Mouse (Mus musculus): Measurements from ENCODE around the gene Adam8. TPM values are rescaled to one million over a fixed set of nuclear protein-coding genes. Genes with fewer than 3 reads are reported as not detected.

Gene Adam8
- polyA plus RNA-seq (2014; fragmentation: Illumina TruSeq; extraction: RNeasy Lipid Tissue Mini Kit (QIAGEN cat#74804); ENCODE audit: low read depth, low replicate concordance), result 1.9 TPM

DNA sequence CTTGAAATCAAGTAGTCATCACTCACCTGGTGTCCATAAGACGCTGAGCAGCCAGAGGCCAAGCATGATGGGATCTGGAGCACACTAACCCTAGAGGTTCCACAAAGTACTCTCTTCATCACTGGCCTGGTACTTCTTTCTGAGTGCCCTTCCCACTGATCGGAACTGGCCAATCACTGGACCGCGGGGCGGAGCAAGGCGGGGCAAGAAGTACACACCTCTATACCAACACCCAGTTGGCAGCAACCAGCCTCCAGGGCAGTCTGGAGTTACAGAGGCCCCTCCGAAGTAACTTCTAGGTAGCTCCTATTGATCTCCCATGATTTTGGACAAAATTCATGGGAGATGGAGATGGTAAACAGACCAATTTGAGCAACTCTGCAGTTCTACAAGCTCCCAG, at the start of gene Adam8:
TSS of gene Adam8 (minus strand) at position 157 of the 400 bp plus-strand sequence.

DNA sequence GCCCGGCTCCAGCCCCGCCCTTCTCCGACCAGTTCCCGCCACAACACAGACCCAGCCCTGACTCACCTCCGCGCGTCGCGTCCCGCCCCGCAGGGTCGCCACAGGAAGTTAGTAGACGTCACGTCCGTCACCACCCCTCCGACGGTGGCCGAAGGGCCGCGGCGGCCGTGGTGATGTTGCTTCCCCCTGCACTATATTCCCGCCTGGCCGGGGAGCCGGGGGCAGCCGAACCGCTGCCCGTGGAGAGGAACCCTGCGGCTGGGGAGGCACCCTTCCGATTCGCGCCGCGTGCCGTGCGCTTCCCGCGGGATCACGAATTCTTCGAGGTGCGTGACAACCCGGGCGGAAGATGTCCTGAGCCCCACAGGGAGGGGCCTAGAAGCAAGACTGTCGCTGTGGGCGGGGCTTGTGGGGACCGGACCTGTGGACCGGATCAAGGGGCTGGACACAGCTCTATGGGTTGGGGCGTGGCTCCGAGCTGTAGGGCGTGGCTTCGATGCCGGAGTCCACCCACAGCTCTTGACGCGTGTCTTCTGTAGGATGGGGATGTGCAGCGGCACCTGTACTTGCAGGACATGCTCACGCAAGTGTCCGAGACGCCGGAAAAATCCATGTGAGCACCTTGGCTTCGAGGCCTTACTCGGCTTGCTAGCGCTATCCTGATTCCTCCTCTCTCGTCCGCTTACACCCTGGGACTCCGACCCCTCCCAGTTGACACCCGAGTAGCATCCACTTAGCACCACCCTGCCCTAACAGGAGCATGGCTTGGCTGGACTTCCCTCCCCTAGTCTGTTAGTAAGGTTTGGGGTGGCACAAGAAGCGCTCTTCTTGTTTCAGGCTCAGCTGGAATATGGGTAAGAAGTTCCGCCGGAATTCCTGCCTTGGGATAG, 44.2 kb upstream of the Adam8 start, which contains the start of the genes Zfp511 and Tubgcp2:
TSS of gene Zfp511 (plus strand) at position 111 of the 890 bp plus-strand sequence.
TSS of gene Tubgcp2 (minus strand) at position 389 of the 890 bp plus-strand sequence.

DNA sequence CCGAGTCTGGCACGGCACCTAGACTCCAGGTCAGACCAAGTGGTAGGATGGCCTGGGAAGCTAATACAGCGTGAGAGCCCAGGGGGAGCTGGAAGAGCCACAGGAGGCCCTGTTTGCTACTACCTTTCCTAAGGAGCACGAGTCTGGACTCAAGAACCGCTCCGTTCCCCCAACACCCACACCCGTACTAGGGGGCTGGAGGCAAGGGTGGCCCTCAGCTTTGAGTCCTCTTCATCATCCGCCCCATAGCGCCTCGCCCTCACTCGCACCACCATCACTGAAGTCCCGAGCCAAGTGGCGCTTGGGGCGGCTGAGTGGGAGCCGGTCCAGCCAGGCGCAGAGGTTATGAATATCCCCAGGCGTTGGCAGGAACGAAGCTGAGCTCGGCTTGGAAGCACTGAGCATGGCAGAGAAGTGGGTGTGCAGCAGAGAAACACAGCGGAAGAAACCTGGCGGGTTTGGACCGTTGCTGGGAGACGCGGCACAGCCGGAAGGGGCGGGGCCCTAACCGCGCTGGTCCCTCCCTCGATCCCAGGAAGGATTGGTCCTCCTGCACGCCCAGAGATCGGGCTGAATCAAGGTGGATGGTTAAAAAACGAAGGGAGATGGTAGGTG, 14.0 kb downstream of the Adam8 start, which contains the start of gene 6430531B16Rik:
TSS of gene 6430531B16Rik (minus strand) at position 478 of the 615 bp plus-strand sequence.

DNA sequence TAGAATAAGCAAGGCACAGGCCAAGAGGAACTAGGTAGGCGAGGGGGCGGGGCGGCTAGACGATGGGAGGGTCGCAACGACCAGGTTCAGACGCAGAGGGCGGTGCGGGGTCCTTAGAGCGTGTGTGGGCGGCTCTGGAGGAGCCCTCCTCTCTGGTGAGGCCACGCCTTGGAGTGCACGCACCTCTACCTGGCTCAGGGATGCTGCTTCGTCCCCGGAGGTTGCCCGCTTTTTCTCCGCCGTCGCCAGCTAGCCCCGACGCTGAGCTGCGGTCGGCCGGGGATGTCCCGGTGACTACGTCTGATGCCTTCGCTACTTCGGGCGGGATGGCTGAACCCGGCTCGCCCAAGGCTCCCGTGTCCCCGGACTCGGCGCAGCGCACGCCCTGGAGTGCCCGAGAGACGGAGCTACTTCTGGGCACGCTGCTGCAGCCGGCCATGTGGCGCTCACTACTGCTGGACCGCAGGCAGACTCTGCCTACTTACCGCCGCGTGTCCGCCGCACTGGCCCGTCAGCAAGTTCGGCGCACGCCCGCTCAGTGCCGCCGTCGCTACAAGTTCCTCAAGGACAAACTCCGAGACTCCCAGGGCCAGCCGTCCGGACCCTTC, 48.6 kb downstream of the Adam8 start, which contains the start of gene Utf1:
TSS of gene Utf1 (plus strand) at position 116 of the 608 bp plus-strand sequence.

Other genes starting within 250 kb of the Adam8 start
- gene Adgra1, start 158.4 kb downstream of the Adam8 start, polyA plus RNA-seq (2014; fragmentation: Illumina TruSeq; extraction: RNeasy Lipid Tissue Mini Kit (QIAGEN cat#74804); ENCODE audit: low read depth, low replicate concordance), result not detected
- gene Kndc1, start 97.9 kb downstream of the Adam8 start, polyA plus RNA-seq (2014; fragmentation: Illumina TruSeq; extraction: RNeasy Lipid Tissue Mini Kit (QIAGEN cat#74804); ENCODE audit: low read depth, low replicate concordance), result not detected
- gene Utf1, start 48.8 kb downstream of the Adam8 start, polyA plus RNA-seq (2014; fragmentation: Illumina TruSeq; extraction: RNeasy Lipid Tissue Mini Kit (QIAGEN cat#74804); ENCODE audit: low read depth, low replicate concordance), result not detected
- not detected for gene 6430531B16Rik, start 13.8 kb downstream of the Adam8 start, polyA plus RNA-seq (2014; fragmentation: Illumina TruSeq; extraction: RNeasy Lipid Tissue Mini Kit (QIAGEN cat#74804); ENCODE audit: low read depth, low replicate concordance)
- gene Zfp511, start 43.8 kb upstream of the Adam8 start, polyA plus RNA-seq (2014; fragmentation: Illumina TruSeq; extraction: RNeasy Lipid Tissue Mini Kit (QIAGEN cat#74804); ENCODE audit: low read depth, low replicate concordance), result 14.5 TPM
- 20.2 TPM for gene Tubgcp2, start 44.1 kb upstream of the Adam8 start, polyA plus RNA-seq (2014; fragmentation: Illumina TruSeq; extraction: RNeasy Lipid Tissue Mini Kit (QIAGEN cat#74804); ENCODE audit: low read depth, low replicate concordance)
- not detected for gene Msx3, start 56.5 kb upstream of the Adam8 start, polyA plus RNA-seq (2014; fragmentation: Illumina TruSeq; extraction: RNeasy Lipid Tissue Mini Kit (QIAGEN cat#74804); ENCODE audit: low read depth, low replicate concordance)
- gene Caly, start 90.0 kb upstream of the Adam8 start, polyA plus RNA-seq (2014; fragmentation: Illumina TruSeq; extraction: RNeasy Lipid Tissue Mini Kit (QIAGEN cat#74804); ENCODE audit: low read depth, low replicate concordance), result not detected
- not detected for gene Prap1, start 100.8 kb upstream of the Adam8 start, polyA plus RNA-seq (2014; fragmentation: Illumina TruSeq; extraction: RNeasy Lipid Tissue Mini Kit (QIAGEN cat#74804); ENCODE audit: low read depth, low replicate concordance)
- gene Fuom, start 109.9 kb upstream of the Adam8 start, polyA plus RNA-seq (2014; fragmentation: Illumina TruSeq; extraction: RNeasy Lipid Tissue Mini Kit (QIAGEN cat#74804); ENCODE audit: low read depth, low replicate concordance), result 85.6 TPM
- gene Paox, start 123.2 kb upstream of the Adam8 start, polyA plus RNA-seq (2014; fragmentation: Illumina TruSeq; extraction: RNeasy Lipid Tissue Mini Kit (QIAGEN cat#74804); ENCODE audit: low read depth, low replicate concordance), result 6.8 TPM
- 535 TPM for gene Echs1, start 123.9 kb upstream of the Adam8 start, polyA plus RNA-seq (2014; fragmentation: Illumina TruSeq; extraction: RNeasy Lipid Tissue Mini Kit (QIAGEN cat#74804); ENCODE audit: low read depth, low replicate concordance)
- gene Mtg1, start 145.0 kb upstream of the Adam8 start, polyA plus RNA-seq (2014; fragmentation: Illumina TruSeq; extraction: RNeasy Lipid Tissue Mini Kit (QIAGEN cat#74804); ENCODE audit: low read depth, low replicate concordance), result 41.4 TPM
- 0.63 TPM for gene Sprn, start 162.3 kb upstream of the Adam8 start, polyA plus RNA-seq (2014; fragmentation: Illumina TruSeq; extraction: RNeasy Lipid Tissue Mini Kit (QIAGEN cat#74804); ENCODE audit: low read depth, low replicate concordance)
- not detected for gene Olfr522, start 172.2 kb upstream of the Adam8 start, polyA plus RNA-seq (2014; fragmentation: Illumina TruSeq; extraction: RNeasy Lipid Tissue Mini Kit (QIAGEN cat#74804); ENCODE audit: low read depth, low replicate concordance)
- not detected for gene Olfr523, start 180.7 kb upstream of the Adam8 start, polyA plus RNA-seq (2014; fragmentation: Illumina TruSeq; extraction: RNeasy Lipid Tissue Mini Kit (QIAGEN cat#74804); ENCODE audit: low read depth, low replicate concordance)
- not detected for gene Olfr524, start 213.4 kb upstream of the Adam8 start, polyA plus RNA-seq (2014; fragmentation: Illumina TruSeq; extraction: RNeasy Lipid Tissue Mini Kit (QIAGEN cat#74804); ENCODE audit: low read depth, low replicate concordance)
- 0.13 TPM for gene Cd163l1, start 225.7 kb upstream of the Adam8 start, polyA plus RNA-seq (2014; fragmentation: Illumina TruSeq; extraction: RNeasy Lipid Tissue Mini Kit (QIAGEN cat#74804); ENCODE audit: low read depth, low replicate concordance)

Measured in heart, adult 10 weeks (tissue).